Mouse (Mus musculus) left cerebral cortex, adult 11 months (tissue): ENCODE measurements around the gene Strbp.
A peak's percentile ranks its signal among the peaks of the same experiment; 100 is the strongest.

Experiments used
- DNase-seq: peaks from one replicate; pipeline ENCODE4 v3.0.0; 2022; ENCODE audit warnings: low spot score

The Strbp gene

DNA sequence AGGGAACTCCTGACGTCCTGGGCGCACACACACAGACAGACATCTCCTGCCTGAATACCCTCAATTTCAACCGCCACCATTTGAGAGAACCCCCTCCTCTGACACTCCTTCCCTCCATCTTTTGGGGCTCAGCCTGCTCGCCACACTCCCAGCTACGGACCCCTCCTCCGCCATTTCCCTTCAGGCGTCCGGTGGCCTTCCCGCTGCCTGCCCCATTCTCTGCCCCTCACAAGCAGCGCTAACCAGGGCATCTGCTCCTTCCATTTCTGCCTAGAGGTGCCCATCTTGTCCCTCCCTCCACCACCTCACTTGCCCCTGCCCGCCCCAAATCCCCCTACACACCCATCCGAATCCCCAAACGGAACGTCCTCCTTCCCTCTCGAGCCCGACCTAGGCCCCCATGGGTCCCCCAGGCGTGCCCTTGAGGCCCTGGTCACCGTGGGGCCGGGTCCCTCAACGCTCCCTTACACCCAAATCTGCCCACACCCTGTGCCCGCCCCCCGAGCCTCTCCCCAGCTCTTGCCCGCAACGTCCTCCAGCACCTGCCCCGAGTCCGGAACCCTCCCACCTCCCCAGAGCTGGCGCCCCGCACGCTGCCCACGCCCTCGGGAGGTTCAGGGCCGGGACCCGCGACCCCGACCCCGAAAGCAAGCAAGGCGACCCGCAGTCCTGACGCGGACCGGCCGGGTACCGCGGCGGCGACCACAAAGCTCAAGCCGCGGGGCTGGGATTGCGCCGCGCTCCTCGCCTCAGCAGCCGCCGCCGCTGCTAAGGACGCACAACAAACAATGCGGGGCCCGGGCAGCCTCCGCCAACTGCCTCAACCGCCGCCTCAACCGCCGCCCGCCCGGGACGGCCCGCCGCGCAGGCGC, 1.1 kb downstream of the Strbp start:
- peak; percentile 8 for DNase-seq

DNA sequence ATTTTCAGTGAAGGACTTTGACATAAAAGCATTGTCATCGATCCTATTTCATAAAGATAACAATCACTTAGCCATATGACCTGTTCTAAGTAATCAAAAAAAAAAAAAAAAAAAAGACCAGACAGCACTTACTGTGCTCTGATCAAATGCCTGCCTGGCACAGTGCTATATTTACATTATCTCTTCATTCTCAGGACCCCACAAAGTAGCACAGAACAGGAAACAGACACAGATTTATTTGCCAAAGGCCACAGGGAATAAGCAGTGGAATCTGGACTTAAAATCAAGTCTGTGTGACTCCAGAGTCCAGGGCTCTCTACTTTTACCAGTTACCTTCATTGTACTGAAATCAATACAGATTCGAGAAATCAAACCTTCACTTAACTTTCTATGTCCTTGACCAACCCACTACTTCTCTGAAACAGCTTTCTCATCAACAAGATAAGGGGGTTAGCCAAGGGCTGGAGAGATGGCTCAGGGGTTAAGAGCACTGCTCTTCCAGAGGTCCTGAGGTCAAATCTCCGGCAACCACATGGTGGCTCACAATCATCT, 14.5 kb downstream of the Strbp start:
- no peak for DNase-seq

DNA sequence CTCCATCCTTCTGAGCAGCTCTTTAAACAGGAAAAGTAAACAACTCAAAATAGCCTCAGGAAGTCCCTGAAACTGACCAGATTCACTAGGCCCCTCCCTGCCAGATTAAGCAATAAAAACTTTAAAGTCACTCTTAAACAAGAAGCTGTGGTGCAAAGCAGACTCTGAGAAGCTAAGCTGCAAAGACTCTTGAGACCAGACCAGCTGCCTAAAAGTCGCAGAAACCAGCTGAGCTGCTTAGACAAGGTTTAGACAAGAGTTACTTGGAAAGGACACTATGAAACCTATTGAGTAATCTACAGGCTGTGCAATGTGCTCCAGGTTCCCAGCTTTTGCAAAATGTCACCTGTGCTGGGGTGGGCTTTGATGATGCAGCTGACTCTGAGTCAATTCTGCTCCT, 16.6 kb downstream of the Strbp start:
- DNase-seq, result no peak

DNA sequence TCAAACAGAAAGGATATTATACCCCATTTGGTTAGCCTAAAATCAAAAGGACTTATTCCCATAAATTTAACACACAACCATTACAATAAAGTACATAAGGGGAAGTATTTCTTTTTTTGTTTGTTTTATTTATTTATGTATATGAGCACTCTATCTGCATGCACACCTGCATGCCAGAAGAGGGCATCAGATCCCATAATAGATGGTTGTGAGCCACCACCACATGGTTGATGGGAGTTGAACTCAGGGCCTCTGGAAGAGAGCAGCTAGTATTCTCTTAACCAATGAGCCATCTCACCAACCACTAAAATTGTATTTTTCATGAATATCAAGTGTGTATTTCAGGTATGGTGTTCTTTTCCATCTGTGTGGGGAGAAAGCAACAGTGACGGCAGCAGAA, 18.8 kb downstream of the Strbp start:
- no peak for DNase-seq

DNA sequence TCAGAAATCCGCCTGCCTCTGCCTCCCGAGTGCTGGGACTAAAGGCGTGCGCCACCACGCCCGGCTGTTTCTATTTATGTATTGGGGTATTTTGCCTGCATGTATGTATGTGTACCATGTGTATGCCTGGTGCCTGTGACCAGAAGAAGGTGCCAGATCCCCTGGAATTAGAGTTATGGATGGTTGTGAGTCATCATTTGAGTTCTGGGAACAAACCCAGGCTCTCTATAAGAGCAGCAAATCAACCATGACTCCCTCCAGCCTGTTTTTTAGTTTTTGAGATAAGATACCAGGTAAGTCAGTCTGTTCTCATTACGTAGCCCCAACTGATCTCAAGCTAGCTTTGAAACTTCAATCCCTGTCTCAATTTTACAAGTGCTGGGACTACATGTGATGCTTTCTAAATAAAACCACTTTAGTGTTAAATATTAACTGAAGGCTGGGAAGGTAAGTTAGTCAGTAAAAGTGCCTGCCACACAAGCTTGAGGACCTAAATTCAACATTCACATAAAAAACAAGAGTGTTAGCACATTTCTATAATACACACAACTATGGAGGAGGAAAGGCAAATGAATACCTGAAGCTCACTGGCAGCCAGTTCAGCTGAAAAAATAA, 21.4 kb downstream of the Strbp start:
- no peak for DNase-seq

DNA sequence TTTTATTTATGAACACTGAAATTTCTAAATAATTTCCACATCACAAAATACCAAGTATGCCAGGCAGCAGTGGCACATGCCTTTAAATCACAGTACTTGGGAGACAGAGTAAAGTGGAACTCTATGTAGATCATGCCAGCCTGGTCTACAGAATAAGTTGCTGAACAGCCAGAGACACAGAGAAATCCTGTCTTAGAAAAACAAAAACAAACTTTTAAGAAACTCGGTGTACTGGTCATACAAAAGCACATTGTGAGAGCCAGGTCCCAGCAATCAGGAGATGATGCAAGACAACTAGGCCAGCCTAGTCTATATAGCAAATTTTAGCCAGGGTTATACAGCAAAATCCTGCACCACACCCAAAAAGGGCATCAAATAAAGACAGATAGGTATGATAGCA, 52.6 kb downstream of the Strbp start:
- DNase-seq, result no peak

DNA sequence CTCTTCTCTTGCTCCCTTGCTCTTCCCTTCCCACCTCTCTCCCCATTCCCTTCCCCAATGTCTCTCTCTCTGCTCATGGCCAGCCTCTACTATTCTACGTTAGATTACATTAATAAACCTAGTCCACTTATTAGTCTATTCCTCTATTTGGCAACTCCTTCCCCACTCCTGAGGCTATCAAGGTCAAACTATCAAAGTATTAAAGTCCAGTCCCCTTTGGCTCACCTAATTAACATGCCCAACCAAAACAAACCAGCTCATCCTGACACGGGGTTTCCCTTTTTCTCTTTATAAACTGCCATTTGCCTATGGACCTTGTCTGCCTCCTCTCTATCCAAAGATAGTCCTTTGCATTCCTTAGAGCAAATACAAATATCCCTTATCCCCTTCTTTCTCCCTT, 54.1 kb downstream of the Strbp start:
- no peak for DNase-seq

DNA sequence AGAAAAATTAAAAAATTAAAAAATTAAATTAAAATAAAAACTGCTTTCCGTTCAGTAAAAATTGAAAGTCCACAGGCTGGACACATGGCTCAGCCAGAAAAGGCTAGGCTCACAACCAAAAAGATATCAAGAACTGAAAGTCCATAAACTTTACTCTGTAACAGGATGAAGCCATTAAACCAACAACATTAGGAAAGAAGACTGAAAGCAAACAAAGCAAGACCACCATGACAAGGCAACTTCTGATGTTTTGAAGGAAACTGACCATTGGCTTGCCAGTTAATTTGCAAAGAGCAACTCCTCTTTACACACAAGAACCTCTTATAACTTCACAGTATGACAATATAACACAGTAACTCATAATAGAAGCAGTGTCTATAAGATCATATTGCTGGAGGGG, 54.7 kb downstream of the Strbp start:
- no peak for DNase-seq

DNA sequence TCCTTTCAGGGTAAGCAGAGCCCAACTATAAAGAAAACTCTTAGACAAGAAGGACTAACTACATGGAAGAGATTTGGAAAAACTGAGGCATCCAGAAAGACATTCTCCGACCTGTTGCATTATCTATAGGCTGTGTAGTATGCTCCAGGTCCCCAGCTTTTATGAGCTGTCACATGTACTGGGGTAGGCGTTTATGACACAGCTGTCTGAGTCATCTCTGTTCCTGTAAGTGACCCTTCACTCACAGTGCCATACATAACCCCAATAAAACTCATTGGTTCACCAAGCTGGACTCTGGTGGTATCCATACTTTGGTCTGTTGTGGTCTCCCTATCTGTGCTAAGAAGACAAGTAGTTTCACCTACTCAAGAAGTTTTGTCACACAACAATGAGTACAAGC, 80.3 kb downstream of the Strbp start:
- DNase-seq, result no peak

DNA sequence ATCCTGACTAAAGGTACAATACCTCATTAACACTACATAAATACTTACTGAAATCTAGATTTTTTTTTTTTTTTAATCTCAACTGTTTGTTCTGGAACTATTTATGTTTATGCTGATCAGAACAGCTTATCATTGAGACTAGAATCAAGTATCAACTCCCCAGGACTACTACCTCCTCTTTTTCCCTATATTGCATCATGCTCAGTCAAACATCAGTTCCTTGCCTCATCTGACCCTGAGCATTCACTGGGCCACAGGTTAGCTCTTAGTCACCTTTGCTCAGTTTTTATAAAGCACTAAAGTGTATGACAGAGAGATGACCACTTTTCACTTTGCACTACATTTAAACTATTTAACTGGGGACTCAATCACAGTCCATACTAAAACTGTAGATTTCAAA, 115.7 kb downstream of the Strbp start:
- no peak for DNase-seq

DNA sequence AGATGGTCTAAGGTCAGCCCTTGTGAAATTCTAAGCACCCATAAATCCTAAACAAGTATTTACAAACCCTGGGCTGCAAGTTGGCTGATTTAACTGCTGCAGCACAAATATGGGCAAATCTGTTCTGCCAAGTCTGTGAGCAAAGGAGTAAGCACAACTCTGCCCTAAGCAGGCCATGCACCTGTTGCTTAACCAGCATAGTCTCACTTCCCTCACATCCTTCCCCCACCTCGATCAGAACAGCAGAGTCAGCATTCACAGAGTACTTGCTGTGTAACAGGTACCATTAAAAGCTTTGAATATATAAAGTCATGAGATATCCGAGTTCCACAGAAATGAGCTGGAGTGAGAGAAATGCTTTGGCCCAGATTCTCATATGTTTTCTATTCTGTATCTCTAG, 125.5 kb downstream of the Strbp start:
- no peak for DNase-seq

DNA sequence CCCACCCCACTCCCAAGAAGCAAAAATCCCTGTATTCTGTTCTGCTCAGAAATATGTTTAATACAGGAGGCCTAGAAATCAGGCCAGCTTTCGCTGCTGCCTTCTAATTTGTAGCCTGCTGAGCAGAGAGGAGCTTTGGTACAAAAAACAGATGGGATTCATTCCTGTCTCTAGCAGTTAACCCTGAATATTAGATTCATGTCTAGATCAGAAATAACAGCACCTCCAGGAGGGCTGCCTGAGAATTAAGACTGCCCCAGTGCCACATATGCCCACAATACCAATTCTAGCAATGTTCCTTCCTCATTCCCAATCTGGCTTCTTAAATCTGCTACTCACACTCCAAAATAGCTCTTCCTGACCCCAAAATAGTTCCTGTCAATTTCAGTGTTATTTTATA, 127.0 kb downstream of the Strbp start:
- DNase-seq, result no peak

DNA sequence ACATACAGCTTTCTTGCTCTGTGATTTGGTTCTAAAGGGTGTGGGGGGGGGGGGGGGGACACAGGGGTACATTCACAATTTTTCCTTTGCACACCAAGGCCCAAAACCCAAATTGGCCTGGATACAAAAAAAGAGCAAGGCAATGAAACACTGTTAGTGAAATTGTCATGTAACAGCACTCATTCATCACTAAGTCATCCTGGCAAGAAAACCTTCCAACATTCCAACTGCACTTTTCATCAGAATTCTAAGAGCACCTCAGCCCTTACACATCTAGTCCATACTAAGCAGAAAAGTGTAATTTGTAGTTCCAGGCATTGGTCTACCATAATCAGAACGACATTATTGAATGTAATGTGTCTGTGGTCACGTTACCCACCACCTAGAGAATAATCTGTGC, 131.5 kb downstream of the Strbp start:
- DNase-seq, result no peak

DNA sequence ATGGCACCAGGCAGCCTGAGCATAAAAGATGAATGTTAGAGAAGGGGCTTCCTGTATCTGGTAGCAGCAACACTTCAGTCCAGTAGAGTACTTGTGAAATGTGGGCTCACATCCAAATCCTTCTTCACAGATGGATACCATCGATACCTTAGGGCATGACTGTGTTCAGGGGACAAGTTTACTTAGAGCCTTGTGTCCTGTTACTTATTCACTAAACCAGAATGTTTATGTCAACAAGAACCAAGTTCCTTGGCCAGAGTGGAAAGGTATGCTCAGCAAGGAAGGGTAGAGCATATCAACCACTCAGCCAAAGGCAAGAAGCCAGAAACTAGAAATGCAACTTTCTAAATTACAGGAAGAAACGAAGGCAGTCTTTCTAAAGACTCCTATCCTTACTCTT, 133.0 kb downstream of the Strbp start:
- no peak for DNase-seq

DNA sequence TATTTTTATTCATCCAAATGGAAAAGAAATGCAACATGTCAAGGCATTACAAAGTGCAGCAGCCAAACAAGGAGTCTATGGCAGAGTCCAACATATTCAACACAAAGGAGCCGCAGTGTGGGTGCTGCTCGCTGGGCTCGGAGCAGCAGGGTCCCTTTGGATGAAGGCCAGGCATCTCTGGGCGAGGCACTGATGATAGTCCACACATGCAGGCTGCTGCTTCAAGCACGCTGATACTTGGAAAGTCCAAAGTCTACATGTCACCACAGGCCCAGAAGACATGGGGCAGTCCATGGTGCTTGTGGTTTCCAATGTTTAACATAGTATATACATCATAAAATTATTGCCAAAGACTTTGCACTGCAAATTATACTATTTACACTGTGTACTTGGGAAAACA, 133.8 kb downstream of the Strbp start:
- DNase-seq, result no peak

DNA sequence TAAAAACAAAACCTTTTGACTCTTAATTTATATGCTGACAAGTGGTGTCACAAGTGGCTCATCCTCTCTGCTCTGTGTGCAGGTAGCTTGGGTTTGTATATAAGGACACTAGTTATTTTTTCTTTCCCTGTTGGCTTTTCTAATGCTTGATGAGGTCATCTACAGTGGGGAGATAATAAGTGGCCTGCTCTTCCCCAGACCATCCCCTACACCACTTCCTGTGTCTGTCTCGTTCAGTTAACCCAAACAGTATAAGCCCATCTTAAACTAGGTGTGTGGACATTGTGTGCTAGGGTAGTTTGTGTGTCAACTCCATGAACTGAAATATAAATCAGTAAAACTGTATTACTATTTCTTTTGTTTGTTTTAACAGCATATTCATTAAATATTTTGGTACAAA, 137.6 kb downstream of the Strbp start:
- no peak for DNase-seq

DNA sequence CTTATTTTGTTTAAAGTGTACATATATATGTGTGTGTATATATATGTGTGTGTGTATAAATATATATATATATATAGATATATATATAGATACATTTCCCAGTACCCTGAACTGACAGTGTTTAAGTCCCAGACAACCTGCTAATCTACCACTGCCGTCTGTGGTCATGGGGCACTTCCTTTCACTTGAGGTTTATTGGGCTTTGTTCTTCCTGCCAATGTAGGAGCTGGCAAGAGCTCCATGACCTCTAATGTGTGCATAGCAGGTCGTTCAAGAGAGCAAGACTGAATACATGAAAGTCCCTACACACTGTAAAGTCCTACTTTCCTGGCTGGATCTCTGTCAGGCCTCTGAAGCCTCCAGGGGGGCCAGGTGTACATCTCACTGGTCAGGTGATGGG, 138.1 kb downstream of the Strbp start:
- DNase-seq, result no peak

DNA sequence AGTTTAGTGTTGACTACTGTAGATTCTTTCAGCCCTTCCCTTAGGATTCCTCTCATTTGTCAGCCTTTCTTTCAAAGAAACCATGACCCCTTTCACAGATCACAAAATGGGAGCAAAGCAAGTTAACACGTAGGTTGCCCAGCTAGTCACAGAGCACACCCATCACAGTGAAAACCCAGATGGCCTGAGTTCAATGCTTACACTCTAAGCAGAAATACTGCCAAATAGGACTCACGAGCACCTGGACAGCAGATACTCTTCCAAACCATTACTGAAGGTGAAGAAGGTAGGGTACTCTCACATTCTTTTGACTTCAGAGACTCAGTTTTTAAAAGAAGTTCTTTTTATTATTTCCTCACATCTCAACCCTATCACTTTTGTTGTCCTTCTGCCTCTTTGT, 147.3 kb downstream of the Strbp start:
- no peak for DNase-seq

DNA sequence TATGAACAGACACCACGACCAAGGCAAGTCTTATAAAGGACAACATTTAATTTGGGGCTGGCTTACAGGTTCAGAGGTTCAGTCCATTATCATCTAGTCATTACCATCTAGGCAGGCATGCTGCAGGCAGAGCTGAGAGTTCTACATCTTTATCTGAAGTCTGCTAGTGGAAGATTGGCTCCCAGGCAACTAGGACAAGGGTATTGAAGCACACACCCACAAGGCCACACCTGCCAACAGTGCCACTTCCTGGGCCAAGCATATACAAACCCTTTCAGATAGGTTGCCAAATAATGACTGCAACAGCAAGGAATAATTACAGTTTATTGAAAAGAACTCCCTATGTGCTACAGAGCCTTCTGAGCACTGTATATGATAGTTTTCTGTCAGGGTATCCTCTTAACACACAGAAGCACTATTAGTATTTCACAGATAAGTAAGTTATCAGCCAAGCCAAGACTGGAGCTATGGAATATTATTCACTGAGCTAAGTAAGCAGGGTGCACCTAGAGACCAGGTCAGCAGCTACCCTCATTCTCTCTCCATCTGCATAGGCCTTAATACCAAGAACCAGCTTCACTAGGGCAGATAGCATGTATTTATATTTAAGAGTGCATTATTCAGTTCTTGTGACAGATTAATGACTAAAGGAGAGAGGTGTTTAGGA, 154.2 kb downstream of the Strbp start:
- DNase-seq, result no peak

DNA sequence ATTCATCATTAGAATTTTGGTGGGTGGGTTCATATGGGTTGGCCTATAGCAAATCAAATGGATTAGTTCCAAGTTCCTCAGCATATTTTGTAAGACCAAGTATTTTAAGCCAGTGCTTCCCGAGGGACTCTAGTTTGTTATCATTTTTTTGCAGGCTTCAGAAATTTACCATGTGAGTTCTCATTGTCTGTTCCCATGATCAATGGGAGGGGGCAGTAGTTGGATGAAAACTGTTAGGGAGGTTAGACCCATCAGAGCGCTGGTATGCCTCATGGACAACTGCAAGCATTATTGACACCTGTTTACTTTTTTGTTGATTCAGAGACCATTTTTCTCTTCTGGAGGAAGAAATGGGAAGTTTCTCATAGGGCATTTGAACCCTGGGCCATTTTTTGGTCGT, 172.0 kb downstream of the Strbp start:
- no peak for DNase-seq

DNA sequence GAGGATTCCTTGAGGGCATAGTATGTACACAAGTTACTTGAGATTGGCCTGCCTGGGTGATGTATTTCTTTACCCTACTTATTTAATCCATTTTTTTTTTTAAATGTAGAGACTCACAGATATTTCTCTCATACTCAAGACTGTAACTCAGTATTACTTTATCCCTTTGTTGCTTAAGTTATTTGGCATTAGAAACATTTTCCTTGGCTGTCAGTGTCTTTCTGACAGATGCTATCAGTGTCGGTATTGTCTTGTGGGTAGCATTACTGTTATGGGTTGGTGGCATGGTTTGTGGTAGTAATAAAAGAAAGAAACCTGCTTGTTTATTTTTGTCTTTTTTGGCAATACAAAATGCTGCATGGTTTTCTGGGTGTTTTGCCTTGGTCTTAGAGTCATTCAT, 172.9 kb downstream of the Strbp start:
- DNase-seq, result no peak

DNA sequence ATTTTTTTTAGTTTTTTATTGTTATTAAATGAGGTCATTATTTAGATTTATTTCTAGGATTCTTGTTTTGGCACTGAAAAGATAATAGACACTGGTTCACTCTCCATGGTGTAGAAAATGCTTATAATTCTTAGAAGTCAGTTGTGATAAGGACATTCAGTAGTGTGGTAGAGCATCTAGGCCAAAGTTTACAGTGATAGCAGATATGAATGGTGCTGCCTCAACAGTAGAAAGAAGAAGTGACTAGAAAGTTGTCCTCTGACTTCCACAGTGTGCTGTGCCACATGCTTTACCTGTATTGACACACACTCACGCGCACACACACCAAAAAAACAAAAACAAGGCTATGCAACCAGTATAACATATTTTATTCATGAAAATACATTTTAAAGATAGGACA, 174.3 kb downstream of the Strbp start:
- DNase-seq, result no peak

DNA sequence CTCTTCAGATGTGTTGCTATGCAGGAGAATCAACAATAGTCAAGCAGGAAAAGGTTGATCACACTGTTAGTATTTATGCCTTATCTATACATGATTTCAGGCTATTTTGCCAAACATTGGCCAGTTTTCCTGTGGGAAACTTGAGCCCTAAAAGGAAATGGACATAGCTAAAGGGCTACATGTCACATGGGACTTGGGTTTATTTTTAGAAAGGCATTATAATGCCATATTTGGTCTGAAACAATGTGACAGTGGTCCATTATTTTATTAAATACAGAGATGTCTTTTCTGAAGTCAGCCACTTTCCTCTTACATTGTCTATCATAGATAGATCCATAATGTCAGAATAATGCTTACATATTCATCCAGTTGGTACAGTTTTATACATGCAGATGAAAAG, 176.1 kb downstream of the Strbp start:
- DNase-seq, result no peak
